Mouse (Mus musculus): ENCODE results near the gene N6amt1. TPM values are rescaled to one million over a fixed set of nuclear protein-coding genes. Genes with fewer than 3 reads are reported as not detected.
A peak's percentile ranks its signal among the peaks of the same experiment; 100 is the strongest.

N6amt1 gene
- total and polyA plus RNA-seq, 3 experiments, result 10.8 to 23.3 (median 18.2) TPM

- Histone ChIP-seq H3K4me2 (ENCODE audit: insufficient read depth, low read depth, poor library complexity, severe bottlenecking) (peak overlapping the region; percentile 87; the same call in 1 of the 2 replicates), H3K79me2 (replicated peaks; ENCODE audit: control insufficient read depth, extremely low read depth, insufficient read depth, poor library complexity, severe bottlenecking) (no peaks in the 10 kb centered on the region), H3K4me1 (ENCODE audit: control insufficient read depth in 1 of 2, insufficient read depth in 2 of 2) (peaks cover 0 to 22% of the 10 kb centered on the region in 2 experiments; a peak in 2 of 4 replicates), H3K9me3 (replicated peaks; ENCODE audit: low read length) (peaks cover 2% of the 10 kb centered on the region), H3K27me3 (replicated peaks) (no peaks in the 10 kb centered on the region), H3K9ac (ENCODE audit: insufficient read depth, low read depth) (peak overlapping the region; percentile 75), H3K36me3 (replicated peaks in 1 of 2; ENCODE audit: control insufficient read depth in 1 of 2, insufficient read depth in 1 of 2, low read length in 1 of 2) (peaks cover 9 to 30% of the 10 kb centered on the region in 2 experiments), H3K4me3 (replicated peaks in 1 of 3; ENCODE audit: low read depth in 2 of 3, low read length in 2 of 3, poor library complexity in 1 of 3) (peak overlapping the region; percentile 59 to 84 (median 74)), H3K27ac (ENCODE audit: insufficient read depth, low read depth) (no peak overlapping the region)
- dilution Hi-C loops (cut with MboI; ENCODE audit: extremely low pct_ligation_motif_present, extremely low pct_unique_long_range_greater_than_20kb, low sequenced_read_pairs) (no loop called here), in situ Hi-C loops (cut with MboI; ENCODE audit: low pct_ligation_motif_present, low pct_unique_long_range_greater_than_20kb, low sequenced_read_pairs) (loop anchor here (25.0 kb wide), 1 partner anchor 217 kb away; no protein-coding TSS in a partner anchor)
- TF ChIP-seq TBP (conservative IDR thresholded peaks at IDR 0.05; ENCODE audit: low read depth, low read length) (no peak), JUND (conservative IDR thresholded peaks at IDR 0.05; ENCODE audit: low read depth, low read length) (no peak), MAZ (IDR thresholded peaks at IDR 0.05; ENCODE audit: low read depth, low read length) (no peak), PAX5 (IDR thresholded peaks at IDR 0.05; ENCODE audit: low read length) (no peak), SMC3 (IDR thresholded peaks at IDR 0.05; ENCODE audit: low read depth, low read length) (no peak), MEF2A (IDR thresholded peaks at IDR 0.05; ENCODE audit: borderline replicate concordance, low read depth, low read length) (no peak), RCOR1 (conservative IDR thresholded peaks at IDR 0.05; ENCODE audit: low read depth, low read length) (no peak), POLR2A (IDR thresholded peaks at IDR 0.05; ENCODE audit: low read depth, low read length) (no peak), KAT2A (IDR thresholded peaks at IDR 0.05; ENCODE audit: insufficient replicate concordance, low read length) (no peak), USF1 (IDR thresholded peaks at IDR 0.05; ENCODE audit: low read depth, low read length) (peak; percentile 51), USF2 (conservative IDR thresholded peaks at IDR 0.05; ENCODE audit: low read depth, low read length) (peak; percentile 67), ZMIZ1 (IDR thresholded peaks at IDR 0.05; ENCODE audit: low read depth, low read length) (no peak), BHLHE40 (IDR thresholded peaks at IDR 0.05; ENCODE audit: low read depth, low read length) (peak; percentile 92), TCF12 (IDR thresholded peaks at IDR 0.05; ENCODE audit: low read depth, low read length) (no peak), HCFC1 (IDR thresholded peaks at IDR 0.05; ENCODE audit: low read depth, low read length) (no peak), ZC3H11A (IDR thresholded peaks at IDR 0.05; ENCODE audit: low read depth, low read length) (no peak), ETS1 (conservative IDR thresholded peaks at IDR 0.05; ENCODE audit: low read depth, low read length) (no peak), EP300 (IDR thresholded peaks at IDR 0.05; ENCODE audit: low read length) (0 out of 2 replicates have a peak, but pooled peaks have one; percentile 15), ZNF384 (IDR thresholded peaks at IDR 0.05; ENCODE audit: low read depth, low read length) (no peak), MAFK (IDR thresholded peaks at IDR 0.05; ENCODE audit: insufficient replicate concordance, low read length) (no peak)
- DNase-seq (ENCODE audit: extremely low read depth), result peak; percentile 8
Measured at GRCm38 (mm10) chr16:87354748-87355147, 763 bp downstream of the N6amt1 start.

GRCm38 (mm10) chr16:87360096-87360495 is 6.1 kb downstream of the N6amt1 start:
- dilution Hi-C loops (cut with MboI; ENCODE audit: extremely low pct_ligation_motif_present, extremely low pct_unique_long_range_greater_than_20kb, low sequenced_read_pairs) (no loop called here), in situ Hi-C loops (cut with MboI; ENCODE audit: low pct_ligation_motif_present, low pct_unique_long_range_greater_than_20kb, low sequenced_read_pairs) (loop anchor here (25.0 kb wide), 1 partner anchor 223 kb away; no protein-coding TSS in a partner anchor)
- no peaks in the 10 kb centered on the region for H3K9me3 ChIP-seq (replicated peaks; ENCODE audit: low read length)
- no peak overlapping the region for H3K9ac ChIP-seq (ENCODE audit: insufficient read depth, low read depth)
- H3K4me3 ChIP-seq (replicated peaks in 1 of 3; ENCODE audit: low read depth in 2 of 3, low read length in 2 of 3, poor library complexity in 1 of 3), result no peak overlapping the region
- no peaks in the 10 kb centered on the region for H3K27me3 ChIP-seq (replicated peaks)
- TF ChIP-seq USF1 (IDR thresholded peaks at IDR 0.05; ENCODE audit: low read depth, low read length) (no peak), NRF1 (IDR thresholded peaks at IDR 0.05; ENCODE audit: low read depth, low read length) (no peak), CHD1 (IDR thresholded peaks at IDR 0.05; ENCODE audit: low read depth, low read length) (no peak)
- no peak overlapping the region for H3K27ac ChIP-seq (ENCODE audit: insufficient read depth, low read depth)
- H3K4me1 ChIP-seq (ENCODE audit: control insufficient read depth in 1 of 2, insufficient read depth in 2 of 2), result peaks cover 0 to 10% of the 10 kb centered on the region in 2 experiments; a peak in 2 of 4 replicates
- H3K4me2 ChIP-seq (ENCODE audit: insufficient read depth, low read depth, poor library complexity, severe bottlenecking), result no peak overlapping the region
- no peak for DNase-seq (ENCODE audit: extremely low read depth)
- peaks cover 34 to 73% of the 10 kb centered on the region in 2 experiments for H3K36me3 ChIP-seq (replicated peaks in 1 of 2; ENCODE audit: control insufficient read depth in 1 of 2, insufficient read depth in 1 of 2, low read length in 1 of 2)
- H3K79me2 ChIP-seq (replicated peaks; ENCODE audit: control insufficient read depth, extremely low read depth, insufficient read depth, poor library complexity, severe bottlenecking), result no peaks in the 10 kb centered on the region
